Mouse (Mus musculus) thymus, adult 2 months (tissue): ENCODE data around the gene Zfr2.

ENCODE experiments used
- CTCF ChIP-seq: fragments of 200-500 bp; IDR thresholded peaks from 2 replicates; pipeline ENCODE4 v1.5.1; 2012; ENCODE audit warnings: mild to moderate bottlenecking, control low read depth, low read length, moderate library complexity, borderline replicate concordance; ENCODE audit not compliant: control insufficient read depth, poor library complexity, insufficient read depth; ENCODE audit errors: extremely low read depth
- POLR2A ChIP-seq: fragments of 200-500 bp; IDR thresholded peaks from 2 replicates; pipeline ENCODE4 v1.6.1; 2012; ENCODE audit warnings: mild to moderate bottlenecking, low read length, control low read depth, moderate library complexity; ENCODE audit not compliant: control insufficient read depth, poor library complexity, insufficient read depth; ENCODE audit errors: extremely low read depth

GRCm38 (mm10) chr10:81279496-81279895 is 46.5 kb downstream of the Zfr2 start:
- TF ChIP-seq POLR2A (no peak), CTCF (no peak)
